Mouse (Mus musculus) E14TG2a.4 (cell line): Measurements from ENCODE around the gene Runx2.
A peak's percentile ranks its signal among the peaks of the same experiment; 100 is the strongest.

Experiments used
- H3K27me3 ChIP-seq: 2 replicates; pipeline ENCODE4 v1.6.1; 2014; ENCODE audit warnings: low read length, control low read depth; ENCODE audit not compliant: insufficient read depth
- H3K36me3 ChIP-seq: 2 replicates; pipeline ENCODE4 v1.6.1; 2014; ENCODE audit warnings: low read length, control low read depth; ENCODE audit not compliant: insufficient read depth
- H3K4me1 ChIP-seq: replicated peaks from 2 replicates; pipeline ENCODE4 v1.6.1; 2014; ENCODE audit warnings: low read depth, low read length, control low read depth
- H3K4me3 ChIP-seq: replicated peaks from 2 replicates; pipeline ENCODE4 v1.5.1; 2014; ENCODE audit warnings: mild to moderate bottlenecking, low read length
- H3K9me3 ChIP-seq: 2 replicates; pipeline ENCODE4 v1.6.1; 2014; ENCODE audit warnings: low read length, control low read depth
- CTCF ChIP-seq: conservative IDR thresholded peaks from 2 replicates; pipeline ENCODE4 v1.5.1; 2014; ENCODE audit warnings: low read length
- NANOG ChIP-seq: IDR thresholded peaks from 2 replicates; pipeline ENCODE4 v1.6.1; 2014; ENCODE audit warnings: borderline replicate concordance, low read length, mixed read lengths
- POU5F1 ChIP-seq: IDR thresholded peaks from 2 replicates; pipeline ENCODE4 v1.6.1; 2014; ENCODE audit warnings: low read length, borderline replicate concordance

Gene Runx2

GRCm38 (mm10) chr17:44733544-44734310, 80.9 kb downstream of the Runx2 start:
- no peaks in the 10 kb centered on the region for H3K36me3 ChIP-seq
- H3K27me3 ChIP-seq: peaks cover 63% of the 10 kb centered on the region
- H3K4me1 ChIP-seq: peaks cover 35% of the 10 kb centered on the region
- no peaks in the 10 kb centered on the region for H3K9me3 ChIP-seq
- TF ChIP-seq POU5F1: no peak
- peak overlapping the region; percentile 77 for H3K4me3 ChIP-seq

- Histone ChIP-seq H3K27me3 (peaks cover 22% of the 10 kb centered on the region), H3K4me1 (peaks cover 5% of the 10 kb centered on the region), H3K4me3 (no peak overlapping the region), H3K36me3 (no peaks in the 10 kb centered on the region), H3K9me3 (no peaks in the 10 kb centered on the region)
- TF ChIP-seq NANOG (no peak), POU5F1 (no peak), CTCF (no peak)
Observed at GRCm38 (mm10) chr17:44728464-44728863, 86.1 kb downstream of the Runx2 start.

- H3K9me3 ChIP-seq: no peaks in the 10 kb centered on the region
- 0 out of 2 replicates have a peak, but pooled peaks cover 4% of the 10 kb centered on the region for H3K4me1 ChIP-seq
- H3K36me3 ChIP-seq: no peaks in the 10 kb centered on the region
- peaks cover 16% of the 10 kb centered on the region for H3K27me3 ChIP-seq
- TF ChIP-seq POU5F1 (no peak), NANOG (no peak), CTCF (no peak)
- H3K4me3 ChIP-seq: no peak overlapping the region
Observed at GRCm38 (mm10) chr17:44727675-44728074, 86.9 kb downstream of the Runx2 start.

GRCm38 (mm10) chr17:44724805-44725480, 89.7 kb downstream of the Runx2 start:
- peak overlapping the region; percentile 50 for H3K4me3 ChIP-seq
- 0 out of 2 replicates have a peak, but pooled peaks cover 4% of the 10 kb centered on the region for H3K4me1 ChIP-seq
- no peaks in the 10 kb centered on the region for H3K9me3 ChIP-seq
- no peaks in the 10 kb centered on the region for H3K36me3 ChIP-seq
- peaks cover 13% of the 10 kb centered on the region for H3K27me3 ChIP-seq
- TF ChIP-seq POU5F1 (no peak), NANOG (no peak), CTCF (no peak)

- H3K4me1 ChIP-seq: 0 out of 2 replicates have a peak, but pooled peaks cover 4% of the 10 kb centered on the region
- peak overlapping the region; percentile 50 for H3K4me3 ChIP-seq
- peaks cover 13% of the 10 kb centered on the region for H3K27me3 ChIP-seq
- TF ChIP-seq POU5F1 (no peak), NANOG (no peak), CTCF (no peak)
- no peaks in the 10 kb centered on the region for H3K9me3 ChIP-seq
- no peaks in the 10 kb centered on the region for H3K36me3 ChIP-seq
Observed at GRCm38 (mm10) chr17:44724255-44724654, 90.3 kb downstream of the Runx2 start.

GRCm38 (mm10) chr17:44722103-44722792, 92.3 kb downstream of the Runx2 start:
- H3K27me3 ChIP-seq: peaks cover 13% of the 10 kb centered on the region
- no peaks in the 10 kb centered on the region for H3K36me3 ChIP-seq
- no peaks in the 10 kb centered on the region for H3K9me3 ChIP-seq
- H3K4me3 ChIP-seq: no peak overlapping the region
- H3K4me1 ChIP-seq: 0 out of 2 replicates have a peak, but pooled peaks cover 4% of the 10 kb centered on the region
- no peak for TF ChIP-seq NANOG
- TF ChIP-seq POU5F1: no peak
- TF ChIP-seq CTCF: no peak

GRCm38 (mm10) chr17:44718591-44718990, 96.0 kb downstream of the Runx2 start:
- Histone ChIP-seq H3K27me3 (peaks cover 4% of the 10 kb centered on the region), H3K4me1 (no peaks in the 10 kb centered on the region), H3K36me3 (no peaks in the 10 kb centered on the region), H3K9me3 (no peaks in the 10 kb centered on the region), H3K4me3 (no peak overlapping the region)
- no peak for TF ChIP-seq NANOG
- TF ChIP-seq CTCF: no peak
- TF ChIP-seq POU5F1: no peak

GRCm38 (mm10) chr17:44718036-44718435, 96.6 kb downstream of the Runx2 start:
- TF ChIP-seq NANOG (no peak), CTCF (no peak), POU5F1 (no peak)
- Histone ChIP-seq H3K9me3 (no peaks in the 10 kb centered on the region), H3K36me3 (no peaks in the 10 kb centered on the region), H3K4me1 (no peaks in the 10 kb centered on the region), H3K4me3 (no peak overlapping the region), H3K27me3 (peaks cover 4% of the 10 kb centered on the region)
